Mouse (Mus musculus): ENCODE measurements around the gene Zbtb5. TPM values are rescaled to one million over a fixed set of nuclear protein-coding genes. Genes with fewer than 3 reads are reported as not detected.
A peak's percentile ranks its signal among the peaks of the same experiment; 100 is the strongest.
"Not testable (repeated sequence)": the region's sequence is repeated elsewhere in the genome, so short reads cannot be mapped to it uniquely, and the experiment has no call there.

The Zbtb5 gene
- total RNA-seq, 2 experiments from 2014 or later = 3.7 to 4.1 TPM

DNA sequence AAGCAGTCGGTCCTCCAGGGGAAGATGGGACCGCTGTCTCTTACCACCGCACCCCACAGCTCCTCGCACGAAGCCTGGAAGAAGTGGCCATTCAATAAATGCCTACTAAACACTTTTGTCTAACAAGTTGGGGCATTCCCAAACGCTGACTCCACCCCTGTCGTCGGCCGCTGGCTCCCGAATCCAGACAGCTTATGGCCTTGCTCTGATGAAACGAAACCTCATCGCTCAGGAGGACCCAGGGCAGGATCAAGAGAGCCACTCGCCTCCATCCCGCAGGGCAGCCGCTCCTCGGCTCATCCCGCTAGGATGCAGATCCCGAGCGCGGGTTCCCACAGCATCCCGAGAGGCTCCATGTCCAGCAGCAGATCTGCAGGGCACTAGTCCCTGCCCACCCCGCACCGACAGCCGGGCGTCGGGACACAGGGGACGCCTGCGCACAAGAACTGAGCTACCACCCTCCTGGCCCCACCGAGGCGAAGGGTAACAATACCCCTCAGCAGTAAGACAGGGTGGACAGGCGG is 569 bp downstream of the Zbtb5 start:
- peak; percentile 79 to 81 for DNase-seq

GRCm38 (mm10) chr4:45010806-45011415 is 1.3 kb downstream of the Zbtb5 start:
- DNase-seq = peak in 1 of 2 experiments; percentile 29

- DNase-seq = peak; percentile 20 to 29
Measured at GRCm38 (mm10) chr4:45005452-45005851, 6.8 kb downstream of the Zbtb5 start.

DNA sequence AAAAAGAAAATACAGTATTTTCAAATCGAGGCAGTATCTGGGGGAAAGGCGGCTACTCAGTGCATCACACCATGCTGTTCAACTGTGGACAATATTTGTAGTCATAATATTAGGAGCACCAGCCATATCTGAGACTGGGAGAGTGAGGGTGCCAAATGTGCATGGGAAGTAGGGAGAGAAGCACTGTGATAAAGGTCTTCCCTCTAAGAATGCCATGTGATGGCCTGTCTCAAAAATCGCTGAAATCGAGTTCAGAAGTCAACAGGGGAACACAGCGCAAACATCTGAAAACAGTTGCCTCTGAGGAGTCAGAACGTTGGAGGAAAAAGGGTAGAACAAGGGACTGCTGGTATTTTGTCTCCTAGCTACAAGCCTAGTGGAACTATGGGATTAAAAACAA is 12.2 kb downstream of the Zbtb5 start:
- no peak for DNase-seq

DNA sequence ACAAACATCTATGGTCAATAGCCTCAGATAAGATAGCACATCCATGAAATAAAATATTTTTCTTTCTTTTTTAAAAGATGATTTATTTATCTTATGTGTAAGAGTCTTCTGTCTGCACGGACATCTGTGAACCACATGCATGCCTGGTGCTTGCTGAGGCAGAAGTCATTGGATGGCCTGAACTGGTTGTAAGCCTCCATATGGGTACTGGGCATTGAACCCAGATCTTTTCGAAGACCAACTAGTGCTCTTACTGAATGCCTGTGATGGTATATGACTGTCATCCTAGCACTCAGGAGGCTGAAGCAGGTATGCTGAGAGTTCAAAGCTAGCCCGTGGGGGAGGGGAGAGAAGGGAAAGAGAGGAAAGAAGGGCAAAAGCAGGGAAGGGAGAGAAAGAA is 14.1 kb downstream of the Zbtb5 start:
- no peak for DNase-seq

GRCm38 (mm10) chr4:44994776-44995175 is 17.4 kb downstream of the Zbtb5 start:
- no peak for DNase-seq

DNA sequence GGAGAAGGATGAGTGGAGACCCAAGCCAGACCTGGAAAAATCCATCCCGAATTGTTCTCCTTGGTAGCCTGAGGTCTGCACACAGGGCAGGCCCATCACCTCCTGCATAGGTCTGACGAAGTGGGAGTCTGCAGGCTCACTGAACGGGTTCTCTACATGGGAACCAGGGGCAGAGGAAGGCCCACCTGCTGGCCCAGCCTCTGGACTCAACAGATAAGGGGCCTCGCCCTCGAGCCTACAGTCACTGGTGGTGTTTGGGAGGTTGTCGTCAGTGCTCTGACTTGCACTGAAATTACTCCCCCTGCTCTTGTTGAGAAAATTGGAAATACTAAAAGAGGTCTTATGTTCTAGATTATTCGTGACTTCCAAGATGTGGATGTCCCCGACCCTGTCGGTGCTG is 18.4 kb downstream of the Zbtb5 start:
- DNase-seq = no peak

DNA sequence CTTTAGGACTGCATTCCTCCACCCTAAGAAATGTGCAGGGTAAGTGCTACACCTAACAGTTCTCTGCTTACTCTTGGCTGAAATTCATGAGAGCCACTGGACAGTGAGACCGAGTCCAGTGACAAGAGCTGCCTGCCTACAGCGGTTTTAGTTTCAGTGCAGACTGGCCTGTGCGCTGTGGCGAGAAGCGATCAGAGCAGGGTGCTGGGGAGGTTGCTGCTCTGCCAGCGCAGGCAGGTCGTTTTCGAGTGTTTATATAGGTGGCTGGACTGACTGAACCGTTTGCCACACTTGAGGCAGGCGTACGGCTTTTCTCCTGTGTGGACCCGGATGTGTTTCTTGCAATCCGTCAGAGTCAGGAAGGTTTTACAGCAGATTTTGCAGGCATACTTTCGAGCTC is 19.0 kb downstream of the Zbtb5 start:
- DNase-seq = not testable (repeated sequence)

DNA sequence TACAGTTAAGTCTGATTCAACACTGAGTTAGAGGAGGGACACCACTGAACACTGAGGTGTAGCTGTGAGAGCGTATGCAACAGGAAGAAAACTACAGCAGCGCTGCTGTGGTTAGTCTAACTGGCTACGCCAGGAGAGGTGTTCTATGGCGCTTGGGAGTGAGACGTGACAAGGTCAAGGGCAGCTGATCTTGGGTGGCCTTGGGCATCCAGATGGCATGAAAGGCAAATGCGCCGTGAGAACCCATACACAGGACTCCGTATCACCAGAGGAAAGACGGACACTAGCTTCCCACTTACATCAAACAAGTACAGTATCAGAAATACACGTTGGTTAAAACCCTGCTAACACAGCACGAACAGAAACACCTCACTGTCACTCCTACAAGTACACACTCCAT is 19.9 kb downstream of the Zbtb5 start:
- DNase-seq = not testable (repeated sequence)

DNA sequence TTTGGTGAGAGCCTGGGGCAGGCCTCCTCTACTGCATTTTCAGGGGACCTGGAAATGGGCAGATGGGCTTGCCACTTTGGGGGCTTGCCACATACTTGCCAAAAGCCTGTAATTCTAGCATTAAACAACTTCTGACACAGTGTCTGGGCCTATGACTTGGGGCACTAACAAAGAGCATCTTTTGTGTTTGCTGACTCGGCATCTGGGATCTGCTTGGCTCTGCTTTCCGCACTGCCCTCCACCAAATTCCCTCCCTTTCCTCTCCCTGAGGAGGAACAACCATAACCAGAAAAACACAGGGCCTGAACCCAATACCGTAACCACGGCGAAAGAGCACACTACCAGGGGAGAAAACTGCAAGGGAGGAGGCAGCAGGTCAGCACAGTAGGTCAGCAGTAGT is 21.7 kb downstream of the Zbtb5 start:
- DNase-seq = no peak

DNA sequence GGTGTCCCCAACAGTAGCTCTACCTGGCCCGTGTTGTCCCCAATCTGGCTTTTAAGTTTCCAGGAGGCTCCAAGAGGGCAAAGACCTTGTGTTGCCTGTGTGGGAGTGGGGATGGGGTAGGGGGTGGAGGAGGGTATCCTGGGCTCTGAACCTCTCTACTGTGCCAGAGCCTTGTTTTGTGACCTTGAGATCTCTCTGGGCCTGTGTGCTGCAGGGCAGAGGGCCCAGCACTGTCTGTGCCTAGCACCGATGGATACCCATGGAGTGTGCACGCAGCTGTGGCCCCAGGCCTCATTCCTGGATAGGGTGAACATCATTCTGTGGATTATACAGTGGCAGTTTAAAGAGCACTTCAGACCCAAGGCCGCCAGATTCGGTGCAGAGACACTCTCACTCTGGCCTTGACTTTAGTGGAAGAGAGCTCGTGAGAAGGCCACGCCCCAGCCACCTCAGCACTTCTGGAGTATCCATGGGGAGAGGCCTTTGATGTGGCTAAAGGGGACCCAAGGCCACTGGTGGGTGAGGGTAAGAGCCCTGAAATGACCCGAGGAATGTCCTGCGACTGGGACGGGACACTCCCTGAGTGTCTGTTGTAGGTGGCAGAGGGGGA is 29.0 kb downstream of the Zbtb5 start:
- no peak for DNase-seq

DNA sequence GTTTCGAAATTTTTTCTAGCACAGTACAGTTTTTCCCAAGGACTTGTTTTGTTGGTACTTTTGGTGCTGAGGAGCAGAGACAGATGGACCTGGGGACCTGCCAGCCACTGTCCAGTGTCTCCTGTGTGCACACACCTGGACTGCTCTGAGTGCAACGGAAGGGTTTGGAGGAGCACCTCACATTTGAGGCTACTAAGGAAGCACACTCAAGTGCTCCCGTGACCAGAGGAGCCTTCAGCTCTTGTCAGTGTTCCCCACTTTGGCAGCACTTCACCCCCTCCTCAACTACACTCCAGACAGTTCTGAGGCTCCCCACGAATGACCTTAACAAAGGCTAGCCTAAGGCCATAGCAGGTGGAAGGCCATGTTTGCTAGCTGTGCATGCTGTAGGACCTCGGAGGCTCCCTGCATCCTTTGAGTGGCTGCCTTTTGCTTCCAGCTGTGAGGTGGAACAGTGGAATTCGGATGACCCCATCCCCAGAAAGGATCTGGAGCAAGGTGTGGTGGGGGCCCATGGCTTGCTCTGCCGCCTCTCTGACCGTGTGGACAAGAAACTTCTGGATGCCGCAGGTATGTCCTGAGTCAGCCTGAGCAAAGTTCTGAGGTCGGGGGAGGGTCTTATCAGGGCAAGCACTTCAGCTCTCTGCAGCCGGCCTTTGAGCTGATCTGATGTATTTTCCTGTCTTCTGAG is 29.6 kb downstream of the Zbtb5 start:
- DNase-seq = no peak

DNA sequence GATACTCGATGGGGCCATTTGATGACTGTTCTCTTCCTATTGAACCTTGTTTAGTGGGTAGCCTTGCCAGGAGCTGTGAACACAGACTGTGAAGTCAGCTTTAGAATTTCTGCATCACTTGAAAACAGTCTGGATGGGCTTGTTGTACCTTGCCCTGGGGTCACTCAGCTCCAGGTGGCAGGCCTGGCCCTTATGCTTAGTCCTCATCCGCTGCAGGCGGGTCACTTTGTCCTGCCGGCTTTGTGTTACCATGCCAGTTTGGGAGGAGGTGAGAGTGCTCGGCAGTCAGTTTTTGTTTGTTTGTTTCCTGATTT is 30.3 kb downstream of the Zbtb5 start:
- no peak for DNase-seq

GRCm38 (mm10) chr4:44981280-44981973 is 30.8 kb downstream of the Zbtb5 start, which contains the start of gene Grhpr:
Grhpr (plus strand) TSS chr4:44981395.
- DNase-seq = peak; percentile 85

- no peak for DNase-seq
Measured at GRCm38 (mm10) chr4:44979794-44980338, 32.3 kb downstream of the Zbtb5 start.

DNA sequence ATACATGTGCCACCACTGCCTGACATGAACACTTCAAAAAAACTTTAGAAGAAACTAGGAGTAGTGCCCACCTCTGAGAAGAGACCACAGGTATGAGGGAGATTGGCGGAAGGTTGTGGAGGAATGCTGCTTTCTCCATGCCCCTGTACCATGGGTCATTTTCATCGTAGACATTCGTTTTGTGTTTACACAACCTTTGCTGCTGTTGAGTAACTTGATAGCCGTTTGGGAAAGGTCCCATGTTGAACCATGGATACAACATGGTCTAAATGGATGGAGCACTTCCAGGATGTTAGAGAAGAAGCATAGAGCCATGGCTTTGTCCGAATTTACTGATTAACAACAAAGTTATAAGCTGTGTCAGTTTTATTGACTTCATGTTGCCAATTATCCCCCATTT is 34.0 kb downstream of the Zbtb5 start:
- DNase-seq = no peak

DNA sequence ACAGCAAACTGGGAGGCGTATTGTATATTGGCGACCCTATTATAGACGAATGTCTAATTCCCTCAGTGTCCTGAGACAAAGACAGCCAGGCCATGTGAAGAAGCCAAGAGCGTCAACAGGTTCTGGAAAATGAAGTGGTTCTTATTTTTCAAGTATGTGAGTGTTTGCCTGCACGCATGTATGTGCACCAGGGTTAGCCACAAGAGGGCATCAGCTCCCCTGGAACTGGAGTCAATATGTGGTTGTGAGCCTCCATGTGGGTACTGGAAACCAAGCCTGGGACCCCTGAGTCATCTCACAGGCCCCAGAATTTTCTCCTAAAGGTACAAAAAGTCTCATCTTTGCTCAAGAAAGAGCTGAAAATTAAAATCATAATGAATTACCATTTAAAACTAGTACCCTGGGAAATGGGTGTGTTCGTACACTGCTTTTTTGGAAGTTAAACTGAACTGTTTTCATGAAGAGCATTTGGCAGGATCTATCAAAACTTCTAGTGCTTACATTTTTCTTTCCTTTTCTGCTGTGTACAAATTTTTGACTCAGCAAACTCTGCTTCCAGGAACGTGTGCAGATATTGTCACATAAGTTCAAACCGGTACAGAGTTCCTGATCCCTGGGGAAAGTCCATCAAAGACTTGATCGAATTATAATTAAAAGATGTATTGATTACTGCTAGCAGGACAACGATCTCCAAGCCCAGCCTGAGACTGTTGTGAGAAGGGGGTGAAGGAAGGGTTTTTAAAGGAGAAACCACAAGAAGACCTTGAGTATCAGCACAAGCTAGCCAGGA is 35.1 kb downstream of the Zbtb5 start:
- no peak for DNase-seq

GRCm38 (mm10) chr4:44976026-44976615 is 36.1 kb downstream of the Zbtb5 start:
- DNase-seq = no peak

DNA sequence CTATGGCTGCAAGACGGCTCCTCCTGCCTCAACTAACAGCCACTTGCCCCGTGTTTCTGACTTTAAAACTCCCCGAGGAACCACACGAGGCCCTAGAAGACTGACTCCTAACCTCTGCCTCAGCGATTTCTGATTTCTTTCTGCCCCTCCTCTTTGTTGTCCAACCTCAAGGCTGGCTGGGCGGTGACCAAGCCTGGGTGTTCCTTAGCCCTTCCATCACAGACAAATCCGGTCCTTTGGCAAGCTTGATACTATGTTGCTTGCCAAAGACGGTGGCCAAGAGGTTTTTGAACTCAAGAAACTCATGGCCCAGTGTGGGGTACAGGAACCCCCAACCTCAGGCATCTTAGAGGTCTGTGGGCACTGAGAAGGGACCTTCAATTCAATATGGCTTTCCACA is 37.9 kb downstream of the Zbtb5 start:
- DNase-seq = no peak

GRCm38 (mm10) chr4:44973871-44974270 is 38.3 kb downstream of the Zbtb5 start:
- DNase-seq = no peak

GRCm38 (mm10) chr4:44973450-44973849 is 38.8 kb downstream of the Zbtb5 start:
- DNase-seq = peak; percentile 83 to 90
